Mouse (Mus musculus): Measurements from ENCODE around the gene Lgals3.

GRCm38 (mm10) chr14:47393354-47394094 is 26.0 kb downstream of the Lgals3 start:
- no peak for TF ChIP-seq POLR2A (IDR thresholded peaks at IDR 0.05; ENCODE audit: low read depth, low read length)
- TF ChIP-seq CTCF (IDR thresholded peaks at IDR 0.05; ENCODE audit: borderline replicate concordance, insufficient read depth, low read length): no peak

Data from embryonic fibroblast, embryonic 13.5 days (primary cell).